Mouse (Mus musculus): ENCODE measurements at regions not wholly inside any gene's neighbourhood (a gene's known extent, or its start where the extent isn't known, plus 50 kb on each side); places are given as distances from the start of the nearest gene placed in this dataset.

GRCm38 (mm10) chr12:92013979-92014378, 165.0 kb upstream of the Sel1l start:
- TF ChIP-seq ZC3H11A (IDR thresholded peaks at IDR 0.05; ENCODE audit: borderline replicate concordance, low read depth, low read length): no peak
- TF ChIP-seq CHD2 (IDR thresholded peaks at IDR 0.05; ENCODE audit: low read depth, low read length): no peak

Measured in ES-E14 (cell line).